Mouse (Mus musculus) cerebellum, adult 2 months (tissue): ENCODE data around the gene Mif.

Source experiments
- CTCF ChIP-seq: fragments of 200-500 bp; IDR thresholded peaks from 2 replicates; pipeline ENCODE4 v1.5.1; 2011; ENCODE audit warnings: low read depth, mild to moderate bottlenecking, control low read depth, low read length, moderate library complexity, borderline replicate concordance; ENCODE audit not compliant: insufficient read depth
- POLR2A ChIP-seq: fragments of 200-500 bp; IDR thresholded peaks from 2 replicates; pipeline ENCODE4 v1.6.1; 2011; ENCODE audit warnings: low read length, control low read depth, borderline replicate concordance; ENCODE audit not compliant: insufficient read depth

DNA sequence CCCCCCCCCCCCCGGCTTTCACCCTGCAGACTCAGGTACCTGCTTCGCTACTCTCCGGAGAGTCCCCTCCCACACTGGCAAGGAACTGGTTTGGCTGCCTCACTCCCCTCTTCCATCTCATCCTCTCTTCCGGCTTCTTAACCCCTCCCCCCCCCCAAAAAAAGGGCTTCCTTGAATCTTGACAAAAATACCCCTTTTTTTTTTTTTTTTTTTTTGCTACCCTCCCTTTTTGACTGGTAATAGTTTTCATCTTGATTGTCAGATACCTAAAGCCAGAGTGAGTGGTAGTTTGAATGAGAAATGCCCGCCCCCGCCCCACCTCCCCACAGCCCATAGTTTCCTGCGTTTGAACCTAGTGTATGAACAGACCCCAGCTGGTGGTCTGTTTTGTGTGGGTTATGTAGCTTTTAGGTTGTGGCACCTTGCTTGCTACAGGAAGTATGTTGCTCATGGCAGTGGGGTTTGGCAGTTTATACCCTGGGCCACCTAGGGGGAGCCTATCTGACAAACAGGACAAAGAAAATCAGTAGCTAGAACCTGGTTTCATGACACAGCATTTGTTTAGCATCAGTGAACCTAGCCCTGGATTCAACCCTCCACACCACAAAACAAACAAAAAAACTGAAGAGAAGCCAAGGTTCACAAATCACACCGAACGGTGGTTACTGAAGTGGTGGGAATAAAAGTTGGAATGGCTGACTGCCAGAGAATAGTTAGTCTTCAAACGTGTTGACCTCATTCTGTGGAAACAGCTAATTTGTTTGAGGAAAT, 24.1 kb downstream of the Mif start:
- TF ChIP-seq POLR2A (no peak), CTCF (no peak)
